Mouse (Mus musculus): Measurements from ENCODE around the gene Olfr692. TPM values are rescaled to one million over a fixed set of nuclear protein-coding genes. Genes with fewer than 3 reads are reported as not detected.

Gene Olfr692
- total and polyA plus RNA-seq, 3 experiments, result not detected

- DNase-seq (ENCODE audit: extremely low read depth), result no peak
These were observed 50.1 kb downstream of the Olfr692 start for GRCm38 (mm10) chr7:105418106-105418505.

More at GRCm38 (mm10) chr7:105418106-105418505, 50.1 kb downstream of the Olfr692 start:
- dilution Hi-C loops (cut with MboI; ENCODE audit: extremely low pct_ligation_motif_present, extremely low pct_unique_long_range_greater_than_20kb, low sequenced_read_pairs), result no loop called here
- Histone ChIP-seq H3K4me3 (replicated peaks in 1 of 3; ENCODE audit: low read depth in 2 of 3, low read length in 2 of 3, poor library complexity in 1 of 3) (no peak overlapping the region), H3K27me3 (replicated peaks) (no peaks in the 10 kb centered on the region), H3K27ac (ENCODE audit: insufficient read depth, low read depth) (no peak overlapping the region), H3K4me1 (ENCODE audit: control insufficient read depth in 1 of 2, insufficient read depth in 2 of 2) (no peaks in the 10 kb centered on the region), H3K9ac (ENCODE audit: insufficient read depth, low read depth) (no peak overlapping the region), H3K9me3 (replicated peaks; ENCODE audit: low read length) (no peaks in the 10 kb centered on the region), H3K79me2 (replicated peaks; ENCODE audit: control insufficient read depth, extremely low read depth, insufficient read depth, poor library complexity, severe bottlenecking) (no peaks in the 10 kb centered on the region), H3K36me3 (replicated peaks in 1 of 2; ENCODE audit: control insufficient read depth in 1 of 2, insufficient read depth in 1 of 2, low read length in 1 of 2) (no peaks in the 10 kb centered on the region), H3K4me2 (ENCODE audit: insufficient read depth, low read depth, poor library complexity, severe bottlenecking) (no peak overlapping the region)
- in situ Hi-C loops (cut with MboI; ENCODE audit: low pct_ligation_motif_present, low pct_unique_long_range_greater_than_20kb, low sequenced_read_pairs), result no loop called here
- TF ChIP-seq EP300 (IDR thresholded peaks at IDR 0.05; ENCODE audit: low read length), result no peak
- TF ChIP-seq MAFK (IDR thresholded peaks at IDR 0.05; ENCODE audit: insufficient replicate concordance, low read length), result no peak
- no peak for TF ChIP-seq USF1 (IDR thresholded peaks at IDR 0.05; ENCODE audit: low read depth, low read length)
- TF ChIP-seq CTCF (conservative IDR thresholded peaks at IDR 0.05 in 1 of 2, IDR thresholded peaks at IDR 0.05 in 1 of 2; ENCODE audit: low read depth in 2 of 2, low read length in 2 of 2), result no peak
- no peak for TF ChIP-seq MEF2A (IDR thresholded peaks at IDR 0.05; ENCODE audit: borderline replicate concordance, low read depth, low read length)
- no peak for TF ChIP-seq SIN3A (IDR thresholded peaks at IDR 0.05; ENCODE audit: low read length)
- TF ChIP-seq ZC3H11A (IDR thresholded peaks at IDR 0.05; ENCODE audit: low read depth, low read length), result no peak
- no peak for TF ChIP-seq JUN (IDR thresholded peaks at IDR 0.05; ENCODE audit: insufficient read depth, low read depth, low read length)
- TF ChIP-seq PAX5 (IDR thresholded peaks at IDR 0.05; ENCODE audit: low read length), result no peak
- TF ChIP-seq USF2 (conservative IDR thresholded peaks at IDR 0.05; ENCODE audit: low read depth, low read length), result no peak
- TF ChIP-seq KAT2A (IDR thresholded peaks at IDR 0.05; ENCODE audit: insufficient replicate concordance, low read length), result no peak
- no peak for TF ChIP-seq ZKSCAN1 (IDR thresholded peaks at IDR 0.05; ENCODE audit: borderline replicate concordance, low read depth, low read length)
- no peak for TF ChIP-seq ZMIZ1 (IDR thresholded peaks at IDR 0.05; ENCODE audit: low read depth, low read length)

Other genes with a start within 250 kb of the Olfr692 start
- not detected in 2 replicates for gene Olfr683, start 221.2 kb upstream of the Olfr692 start, total RNA-seq (2012; rRNA removed)
- not detected in 2 replicates for gene Olfr683, start 221.2 kb upstream of the Olfr692 start, total RNA-seq (2014; rRNA removed)
- gene Olfr683, start 221.2 kb upstream of the Olfr692 start, polyA plus RNA-seq (2012; ENCODE audit: insufficient read length, low read depth), result not detected in 2 replicates
- gene Olfr684, start 204.6 kb upstream of the Olfr692 start, total RNA-seq (2012; rRNA removed), result not detected in 2 replicates
- not detected in 2 replicates for gene Olfr684, start 204.6 kb upstream of the Olfr692 start, total RNA-seq (2014; rRNA removed)
- gene Olfr684, start 204.6 kb upstream of the Olfr692 start, polyA plus RNA-seq (2012; ENCODE audit: insufficient read length, low read depth), result not detected in 2 replicates
- not detected in 2 replicates for gene Olfr685, start 182.2 kb upstream of the Olfr692 start, total RNA-seq (2012; rRNA removed)
- gene Olfr685, start 182.2 kb upstream of the Olfr692 start, total RNA-seq (2014; rRNA removed), result not detected in 2 replicates
- gene Olfr685, start 182.2 kb upstream of the Olfr692 start, polyA plus RNA-seq (2012; ENCODE audit: insufficient read length, low read depth), result not detected in 2 replicates
- not detected in 2 replicates for gene Olfr686, start 160.7 kb upstream of the Olfr692 start, total RNA-seq (2012; rRNA removed)
- not detected in 2 replicates for gene Olfr686, start 160.7 kb upstream of the Olfr692 start, total RNA-seq (2014; rRNA removed)
- gene Olfr686, start 160.7 kb upstream of the Olfr692 start, polyA plus RNA-seq (2012; ENCODE audit: insufficient read length, low read depth), result not detected in 2 replicates
- gene Olfr688, start 80.1 kb upstream of the Olfr692 start, total RNA-seq (2012; rRNA removed), result not detected in 2 replicates
- gene Olfr688, start 80.1 kb upstream of the Olfr692 start, total RNA-seq (2014; rRNA removed), result not detected in 2 replicates
- gene Olfr688, start 80.1 kb upstream of the Olfr692 start, polyA plus RNA-seq (2012; ENCODE audit: insufficient read length, low read depth), result not detected in 2 replicates
- gene Olfr689, start 57.1 kb upstream of the Olfr692 start, total RNA-seq (2012; rRNA removed), result not detected in 2 replicates
- gene Olfr689, start 57.1 kb upstream of the Olfr692 start, total RNA-seq (2014; rRNA removed), result not detected in 2 replicates
- not detected in 2 replicates for gene Olfr689, start 57.1 kb upstream of the Olfr692 start, polyA plus RNA-seq (2012; ENCODE audit: insufficient read length, low read depth)
- gene Olfr690, start 34.1 kb upstream of the Olfr692 start, total RNA-seq (2012; rRNA removed), result not detected in 2 replicates
- not detected in 2 replicates for gene Olfr690, start 34.1 kb upstream of the Olfr692 start, total RNA-seq (2014; rRNA removed)
- gene Olfr690, start 34.1 kb upstream of the Olfr692 start, polyA plus RNA-seq (2012; ENCODE audit: insufficient read length, low read depth), result not detected in 2 replicates
- gene Olfr691, start 26.0 kb upstream of the Olfr692 start, total RNA-seq (2012; rRNA removed), result not detected in 2 replicates
- not detected in 2 replicates for gene Olfr691, start 26.0 kb upstream of the Olfr692 start, total RNA-seq (2014; rRNA removed)
- gene Olfr691, start 26.0 kb upstream of the Olfr692 start, polyA plus RNA-seq (2012; ENCODE audit: insufficient read length, low read depth), result not detected in 2 replicates
- gene Gm5901, start 6.8 kb downstream of the Olfr692 start, total RNA-seq (2012; rRNA removed), result 0.30 TPM in 1 of 2 replicates, not detected in the other
- not detected in 2 replicates for gene Gm5901, start 6.8 kb downstream of the Olfr692 start, total RNA-seq (2014; rRNA removed)
- gene Gm5901, start 6.8 kb downstream of the Olfr692 start, polyA plus RNA-seq (2012; ENCODE audit: insufficient read length, low read depth), result 0.44 TPM in 1 of 2 replicates, not detected in the other
- 5.9 TPM in 2 replicates for gene Fam160a2, start 31.8 kb downstream of the Olfr692 start, total RNA-seq (2012; rRNA removed)
- gene Fam160a2, start 31.8 kb downstream of the Olfr692 start, total RNA-seq (2014; rRNA removed), result 3.1 and 3.5 TPM in 2 replicates
- gene Fam160a2, start 31.8 kb downstream of the Olfr692 start, polyA plus RNA-seq (2012; ENCODE audit: insufficient read length, low read depth), result 6.2 and 7.2 TPM in 2 replicates
- gene Cnga4, start 36.3 kb downstream of the Olfr692 start, total RNA-seq (2012; rRNA removed), result not detected in 2 replicates
- gene Cnga4, start 36.3 kb downstream of the Olfr692 start, total RNA-seq (2014; rRNA removed), result not detected in 2 replicates
- not detected in 2 replicates for gene Cnga4, start 36.3 kb downstream of the Olfr692 start, polyA plus RNA-seq (2012; ENCODE audit: insufficient read length, low read depth)
- not detected in 2 replicates for gene Cckbr, start 57.5 kb downstream of the Olfr692 start, total RNA-seq (2012; rRNA removed)
- gene Cckbr, start 57.5 kb downstream of the Olfr692 start, total RNA-seq (2014; rRNA removed), result not detected in 2 replicates
- not detected in 2 replicates for gene Cckbr, start 57.5 kb downstream of the Olfr692 start, polyA plus RNA-seq (2012; ENCODE audit: insufficient read length, low read depth)
- gene Cavin3, start 114.1 kb downstream of the Olfr692 start, total RNA-seq (2012; rRNA removed), result not detected in 2 replicates
- not detected in 2 replicates for gene Cavin3, start 114.1 kb downstream of the Olfr692 start, total RNA-seq (2014; rRNA removed)
- not detected in 2 replicates for gene Cavin3, start 114.1 kb downstream of the Olfr692 start, polyA plus RNA-seq (2012; ENCODE audit: insufficient read length, low read depth)
- gene Smpd1, start 186.1 kb downstream of the Olfr692 start, total RNA-seq (2012; rRNA removed), result 19.3 and 22.5 TPM in 2 replicates
- 13.7 and 16.9 TPM in 2 replicates for gene Smpd1, start 186.1 kb downstream of the Olfr692 start, total RNA-seq (2014; rRNA removed)
- gene Smpd1, start 186.1 kb downstream of the Olfr692 start, polyA plus RNA-seq (2012; ENCODE audit: insufficient read length, low read depth), result 13.7 and 17.9 TPM in 2 replicates
- 1.8 and 3.2 TPM in 2 replicates for gene Apbb1, start 213.4 kb downstream of the Olfr692 start, total RNA-seq (2012; rRNA removed)
- 1.2 and 3.3 TPM in 2 replicates for gene Apbb1, start 213.4 kb downstream of the Olfr692 start, total RNA-seq (2014; rRNA removed)
- 1.1 and 2.1 TPM in 2 replicates for gene Apbb1, start 213.4 kb downstream of the Olfr692 start, polyA plus RNA-seq (2012; ENCODE audit: insufficient read length, low read depth)
- gene Hpx, start 231.9 kb downstream of the Olfr692 start, total RNA-seq (2012; rRNA removed), result not detected in 2 replicates
- not detected in 2 replicates for gene Hpx, start 231.9 kb downstream of the Olfr692 start, total RNA-seq (2014; rRNA removed)
- not detected in 2 replicates for gene Hpx, start 231.9 kb downstream of the Olfr692 start, polyA plus RNA-seq (2012; ENCODE audit: insufficient read length, low read depth)

All from CH12.LX (cell line).